Mouse (Mus musculus) neural tube, embryonic 11.5 days (tissue): ENCODE results near the gene Ano6. TPM values are rescaled to one million over a fixed set of nuclear protein-coding genes. Genes with fewer than 3 reads are reported as not detected.

Experiments used
- ATAC-seq: fragments of 200-750 bp; cut with Nextera tagmentation; 2 replicates; pipeline ENCODE4 v1.8.0; 2017; ENCODE audit warnings: moderate number of reproducible peaks, mild to moderate bottlenecking, moderate TSS enrichment, moderate library complexity; ENCODE audit not compliant: insufficient read depth, low FRiP score, low TSS enrichment
- DNase-seq: peaks from one replicate; pipeline ENCODE4 v3.0.0-alpha.2; 2015; ENCODE audit warnings: low spot score
- H3K27ac ChIP-seq: fragments of 300-500 bp; sonication (generic); 2 replicates; pipeline ENCODE4 v1.5.1; 2014; ENCODE audit warnings: low read depth, mild to moderate bottlenecking, low read length
- H3K27me3 ChIP-seq: fragments of 300-500 bp; sonication (generic); 2 replicates; pipeline ENCODE4 v1.6.1; 2014; ENCODE audit warnings: mild to moderate bottlenecking, low read length, mixed read lengths; ENCODE audit not compliant: control insufficient read depth, insufficient read depth
- H3K36me3 ChIP-seq: fragments of 300-500 bp; sonication (generic); 2 replicates; pipeline ENCODE4 v1.6.1; 2014; ENCODE audit warnings: mild to moderate bottlenecking, low read length, moderate library complexity, mixed read lengths; ENCODE audit not compliant: control insufficient read depth, insufficient read depth
- H3K4me1 ChIP-seq: fragments of 300-500 bp; sonication (generic); 2 replicates; pipeline ENCODE4 v1.6.1; 2014; ENCODE audit warnings: low read length, mixed read lengths; ENCODE audit not compliant: control insufficient read depth, insufficient read depth
- H3K4me2 ChIP-seq: fragments of 300-500 bp; sonication (generic); 2 replicates; pipeline ENCODE4 v1.6.1; 2014; ENCODE audit warnings: low read depth, mild to moderate bottlenecking, moderate library complexity
- H3K4me3 ChIP-seq: fragments of 300-500 bp; sonication (generic); 2 replicates; pipeline ENCODE4 v1.5.1; 2014; ENCODE audit warnings: low read depth, low read length
- H3K9ac ChIP-seq: fragments of 300-500 bp; sonication (generic); 2 replicates; pipeline ENCODE4 v1.6.1; 2014; ENCODE audit warnings: mild to moderate bottlenecking, low read length
- H3K9me3 ChIP-seq: fragments of 300-500 bp; sonication (generic); 2 replicates; pipeline ENCODE4 v1.6.1; 2016; ENCODE audit warnings: low read length; ENCODE audit not compliant: control insufficient read depth
- WGBS: fragments of 180-500 bp; shearing (Covaris S2); extraction: QIAGEN DNeasy Blood & Tissue Kit; methylation state at CpG from one replicate; pipeline ENCODE4 v1.1.7; 2014; 5-methylcytosine and 5-hydroxymethylcytosine counted together
- polyA plus RNA-seq: library from polyadenylated mRNA; unstranded; fragments of >200 nt; fragmentation: Nextera tagmentation; extraction: Ambion mirVana; gene quantifications from 2 replicates; pipeline ENCODE4 v1.2.1, GENCODE M21; 2014

The Ano6 gene
- polyA plus RNA-seq, 1 experiment from 2014 or later = 40.1 TPM

DNA sequence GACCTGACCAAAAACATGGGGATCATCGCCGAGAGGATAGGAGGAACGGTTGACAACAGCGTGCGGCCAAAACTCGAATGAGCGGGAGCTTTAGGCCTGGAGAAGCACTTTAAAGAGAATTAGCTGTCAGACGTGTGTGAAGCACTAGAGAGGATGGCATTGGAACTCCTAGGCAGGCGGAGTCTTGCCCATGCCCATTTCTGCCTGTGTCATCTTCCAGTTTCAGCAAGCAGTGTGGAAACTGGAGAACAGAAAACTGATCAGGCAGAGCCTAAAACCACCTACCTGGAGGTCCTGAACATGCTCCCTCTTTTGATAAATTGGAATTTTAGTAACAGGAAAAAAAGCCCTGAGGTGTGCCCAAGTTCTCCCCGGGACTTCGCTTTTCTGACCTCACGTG is 182.0 kb downstream of the Ano6 start:
- H3K36me3 ChIP-seq = no peaks in the 10 kb centered on the region; the same call in 1 of the 2 replicates
- 96% methylated on average over 12 of the region's 12 CpGs for WGBS
- H3K4me3 ChIP-seq = no peak overlapping the region

DNA sequence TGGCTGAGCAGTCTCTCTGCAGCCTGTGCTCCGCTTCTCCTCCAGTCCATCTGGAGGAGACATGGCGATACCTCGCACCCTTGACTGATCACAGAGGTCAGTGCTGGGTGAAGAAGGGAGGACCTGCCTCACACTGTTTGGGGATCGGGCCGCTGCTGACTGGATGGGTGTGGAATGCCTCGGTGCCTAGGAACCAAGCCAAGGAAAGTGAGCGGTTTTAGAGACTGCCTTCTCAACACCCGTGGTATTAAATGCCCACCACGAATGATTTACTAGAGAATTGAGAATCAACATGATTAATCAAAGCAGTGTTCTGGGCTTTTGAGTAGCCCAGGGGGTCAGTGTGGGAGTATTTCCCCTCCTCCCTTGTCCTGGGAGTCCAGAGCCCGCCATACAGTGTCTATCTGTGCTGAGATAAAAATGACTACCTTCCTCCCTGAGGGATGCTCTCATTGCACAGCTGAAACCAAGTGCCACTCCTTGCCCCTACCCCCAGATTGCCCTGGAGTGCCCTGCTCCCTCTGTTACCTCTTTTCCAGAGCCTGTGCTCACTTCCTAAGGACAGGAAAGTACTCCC is 183.5 kb downstream of the Ano6 start:
- WGBS = 84% methylated on average over 10 of the region's 10 CpGs
- no peak overlapping the region for H3K4me2 ChIP-seq
- DNase-seq (no peak), ATAC-seq (no peak)
- no peaks in the 10 kb centered on the region for H3K27me3 ChIP-seq
- no peak overlapping the region for H3K27ac ChIP-seq
- H3K36me3 ChIP-seq = no peaks in the 10 kb centered on the region; the same call in 1 of the 2 replicates
- H3K4me3 ChIP-seq = no peak overlapping the region
- H3K9me3 ChIP-seq = no peaks in the 10 kb centered on the region
- H3K4me1 ChIP-seq = no peaks in the 10 kb centered on the region
- H3K9ac ChIP-seq = no peak overlapping the region

More for the DNA sequence above, 182.0 kb downstream of the Ano6 start:
- Histone ChIP-seq H3K9me3 (no peaks in the 10 kb centered on the region), H3K27me3 (no peaks in the 10 kb centered on the region), H3K4me2 (no peak overlapping the region), H3K27ac (no peak overlapping the region), H3K4me1 (no peaks in the 10 kb centered on the region), H3K9ac (no peak overlapping the region)
- ATAC-seq (no peak), DNase-seq (no peak)

DNA sequence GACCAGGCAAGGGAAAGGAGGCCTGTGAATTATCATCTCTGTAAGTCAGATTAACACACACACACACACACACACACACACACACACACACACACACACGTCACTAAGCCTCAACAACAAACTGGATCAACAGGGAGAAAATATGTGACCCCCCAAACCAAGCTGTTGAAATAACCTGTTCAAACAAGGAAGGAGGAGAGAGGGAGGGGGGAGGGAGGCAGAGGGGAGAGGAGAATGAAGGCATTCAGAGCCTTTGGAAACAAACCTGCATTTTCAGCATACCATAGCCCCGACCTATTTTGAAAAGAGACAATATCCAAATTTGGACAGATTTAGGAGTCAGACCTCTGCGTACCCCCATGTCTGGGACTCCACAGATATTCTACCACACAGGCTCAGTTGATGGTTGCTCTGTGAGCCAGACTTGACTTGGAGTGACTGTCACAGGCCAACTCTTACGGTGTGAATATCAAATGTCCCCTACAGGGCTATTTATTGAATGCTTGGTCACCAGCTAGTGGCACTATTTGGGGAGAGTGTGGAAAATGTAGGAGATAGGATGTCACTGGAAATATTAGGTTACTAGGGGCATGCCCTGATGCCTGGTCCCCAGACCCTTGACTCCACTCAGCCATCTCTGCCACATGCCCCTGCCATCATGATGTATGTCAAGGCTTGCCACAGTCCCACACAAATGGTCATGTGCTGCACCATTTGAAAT is 185.7 kb downstream of the Ano6 start:
- ATAC-seq = no peak
- Histone ChIP-seq H3K9ac (no peak overlapping the region), H3K27me3 (no peaks in the 10 kb centered on the region), H3K4me3 (no peak overlapping the region), H3K27ac (no peak overlapping the region), H3K36me3 (no peaks in the 10 kb centered on the region), H3K9me3 (no peaks in the 10 kb centered on the region), H3K4me2 (no peak overlapping the region), H3K4me1 (no peaks in the 10 kb centered on the region)
- WGBS = 66% methylated on average over 4 of the region's 4 CpGs
- no peak for DNase-seq

DNA sequence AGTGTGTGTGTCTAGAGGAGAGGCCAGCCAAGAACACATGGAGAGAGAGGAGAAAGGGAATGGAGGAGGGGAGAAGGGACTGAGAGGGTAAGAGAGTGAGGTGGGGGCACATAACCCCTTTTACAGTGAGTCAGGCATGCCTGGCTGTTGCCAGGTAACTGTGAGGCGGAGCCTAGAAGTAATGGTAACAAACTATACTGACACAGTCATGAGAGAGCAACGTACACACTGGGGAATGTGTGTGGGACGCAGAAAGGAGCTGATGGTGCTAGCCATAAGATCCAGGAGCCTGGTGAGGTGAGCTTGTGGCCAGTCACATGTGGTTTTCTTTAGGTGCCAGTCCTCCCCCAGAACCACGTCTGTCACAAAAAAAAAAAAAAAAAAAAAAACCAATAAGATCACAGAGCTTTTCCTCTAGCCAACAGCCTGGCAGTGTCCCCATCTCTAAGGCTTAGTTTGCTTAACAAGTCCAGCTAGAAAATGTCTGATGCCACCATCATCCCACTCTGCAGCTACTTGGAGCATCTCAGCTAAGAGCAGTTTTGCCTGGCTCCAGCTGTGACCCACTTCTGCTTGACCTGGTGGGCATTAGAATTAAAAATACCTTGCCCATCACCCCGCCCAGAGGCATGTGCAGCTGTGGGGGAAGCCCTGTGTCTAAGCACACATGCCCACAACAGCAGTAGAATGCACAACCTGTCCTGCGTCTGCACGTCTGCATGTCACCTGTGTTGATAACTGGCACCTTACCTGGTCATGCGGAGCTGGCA is 186.7 kb downstream of the Ano6 start:
- Histone ChIP-seq H3K9ac (no peak overlapping the region), H3K4me1 (no peaks in the 10 kb centered on the region), H3K4me3 (no peak overlapping the region), H3K9me3 (no peaks in the 10 kb centered on the region), H3K36me3 (no peaks in the 10 kb centered on the region), H3K27me3 (no peaks in the 10 kb centered on the region), H3K4me2 (no peak overlapping the region), H3K27ac (no peak overlapping the region)
- 79% methylated on average over 8 of the region's 8 CpGs for WGBS
- ATAC-seq (no peak), DNase-seq (no peak)

DNA sequence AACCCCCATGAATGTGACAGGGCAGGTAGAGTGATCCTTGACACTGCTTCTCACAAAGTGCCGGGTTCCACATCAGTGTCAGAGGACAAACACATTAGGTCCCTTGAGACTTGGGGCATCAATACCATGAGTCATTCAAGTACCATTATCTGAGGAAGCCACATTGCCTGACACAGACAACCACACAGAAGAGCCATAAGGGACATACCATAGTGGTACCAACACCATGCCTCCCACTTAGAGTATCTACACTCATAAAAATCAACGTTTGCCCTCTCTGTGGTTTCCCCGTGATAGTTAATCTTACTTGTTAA is 187.3 kb downstream of the Ano6 start:
- Histone ChIP-seq H3K4me1 (no peaks in the 10 kb centered on the region), H3K27ac (no peak overlapping the region), H3K9ac (no peak overlapping the region), H3K36me3 (no peaks in the 10 kb centered on the region), H3K4me2 (no peak overlapping the region), H3K9me3 (no peaks in the 10 kb centered on the region), H3K27me3 (no peaks in the 10 kb centered on the region), H3K4me3 (no peak overlapping the region)
- ATAC-seq (no peak), DNase-seq (no peak)
- 92% methylated on average over 3 of the region's 3 CpGs for WGBS

DNA sequence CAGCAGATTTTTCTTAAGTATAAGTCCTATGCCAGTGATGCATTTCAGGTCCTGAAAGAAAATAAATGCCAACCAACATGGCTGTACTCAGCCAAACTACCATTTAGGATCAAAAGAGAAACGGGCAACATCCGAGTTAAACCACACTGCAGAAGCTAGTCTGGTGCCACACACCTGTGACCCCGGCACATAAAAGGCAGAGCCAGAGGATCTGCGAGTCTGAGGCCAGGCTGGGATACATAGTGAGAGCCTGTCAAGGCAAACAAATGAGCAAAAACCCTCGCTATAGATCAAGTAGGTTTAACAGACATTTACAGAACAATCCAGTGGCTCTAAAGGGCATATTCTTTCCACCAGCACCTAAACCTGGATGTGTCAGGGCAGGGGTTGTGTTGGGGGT is 190.0 kb downstream of the Ano6 start:
- DNase-seq = no peak
- 68% methylated on average over 5 of the region's 5 CpGs for WGBS
- Histone ChIP-seq H3K27me3 (no peaks in the 10 kb centered on the region), H3K9me3 (no peaks in the 10 kb centered on the region), H3K4me1 (no peaks in the 10 kb centered on the region), H3K27ac (no peak overlapping the region), H3K9ac (no peak overlapping the region), H3K36me3 (no peaks in the 10 kb centered on the region), H3K4me3 (no peak overlapping the region), H3K4me2 (no peak overlapping the region)
- ATAC-seq = no peak

DNA sequence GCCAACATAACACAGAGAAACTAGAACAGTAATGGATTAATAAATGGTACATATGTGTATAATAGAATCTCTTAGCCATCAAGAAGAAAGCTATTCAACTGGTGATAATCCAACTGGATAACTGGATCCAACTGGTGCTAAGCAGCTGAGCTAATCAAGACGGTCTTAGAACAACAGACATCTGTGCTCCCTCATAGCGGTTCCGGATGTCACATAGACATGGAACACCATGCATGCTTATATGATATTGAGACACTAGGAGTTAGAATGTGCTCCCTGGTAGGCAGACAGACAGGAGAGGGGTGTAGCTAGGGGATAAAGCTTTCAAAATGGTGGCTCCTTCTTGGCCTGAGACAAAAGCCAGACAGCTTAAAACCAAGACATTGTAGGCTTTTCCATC is 197.3 kb downstream of the Ano6 start:
- no peak for DNase-seq
- Histone ChIP-seq H3K27me3 (no peaks in the 10 kb centered on the region), H3K36me3 (no peaks in the 10 kb centered on the region), H3K4me2 (no peak overlapping the region), H3K9ac (no peak overlapping the region), H3K4me3 (no peak overlapping the region), H3K4me1 (no peaks in the 10 kb centered on the region), H3K27ac (no peak overlapping the region), H3K9me3 (no peaks in the 10 kb centered on the region)
- no peak for ATAC-seq
- WGBS = 95% methylated on average over 3 of the region's 3 CpGs

DNA sequence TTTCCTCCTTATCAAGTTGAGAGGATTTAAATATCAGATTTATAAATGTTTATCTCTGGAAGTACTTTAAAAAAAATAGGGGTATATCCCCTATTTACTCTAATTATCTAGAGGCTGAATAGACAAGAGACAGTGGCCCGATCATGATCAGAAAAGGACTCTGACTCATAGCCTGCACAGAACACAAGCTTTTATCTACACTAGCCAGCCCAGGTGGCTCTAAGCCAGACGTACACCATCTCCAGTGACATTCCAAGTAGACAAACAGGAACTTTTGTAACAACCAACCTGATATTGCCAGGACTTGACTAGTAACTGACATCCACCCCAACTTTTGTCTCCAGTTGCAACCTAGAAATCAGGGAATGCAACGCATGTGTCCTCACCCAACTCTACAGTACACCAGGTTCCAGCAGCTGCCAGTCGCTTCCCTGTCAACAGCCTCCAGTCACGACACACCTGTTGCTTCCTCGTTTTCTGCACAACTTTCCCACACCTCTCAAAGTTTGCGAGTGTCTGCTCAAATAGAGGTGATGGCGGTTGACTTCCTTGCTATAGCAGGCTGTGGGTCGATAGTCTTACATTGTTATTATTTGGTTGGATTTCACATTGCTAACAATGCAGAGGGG is 199.0 kb downstream of the Ano6 start:
- Histone ChIP-seq H3K27ac (no peak overlapping the region), H3K36me3 (no peaks in the 10 kb centered on the region), H3K9me3 (no peaks in the 10 kb centered on the region), H3K27me3 (no peaks in the 10 kb centered on the region), H3K4me3 (no peak overlapping the region), H3K4me1 (no peaks in the 10 kb centered on the region), H3K4me2 (no peak overlapping the region), H3K9ac (no peak overlapping the region)
- DNase-seq = no peak
- ATAC-seq = no peak
- 89% methylated on average over 9 of the region's 9 CpGs for WGBS
